Mouse (Mus musculus): Measurements from ENCODE around the gene C1galt1. TPM values are rescaled to one million over a fixed set of nuclear protein-coding genes. Genes with fewer than 3 reads are reported as not detected.

Gene C1galt1
- 10 to 100 TPM; 14.0 to 15.9 (median 14.3) TPM for total RNA-seq (2022)

- peak; percentile 29 to 47 for DNase-seq (ENCODE audit: low spot score in 2 of 2)
Observed at GRCm38 (mm10) chr6:7844802-7845679, at the start of gene C1galt1. Gene C1galt1 (plus strand): TSS chr6:7844842.

GRCm38 (mm10) chr6:7799969-7800368 is 44.7 kb upstream of the C1galt1 start:
- peak; percentile 47 to 51 for DNase-seq (ENCODE audit: low spot score in 2 of 2)

- DNase-seq (ENCODE audit: low spot score in 2 of 2): no peak
Observed at GRCm38 (mm10) chr6:7803765-7804542, 40.7 kb upstream of the C1galt1 start.

- DNase-seq (ENCODE audit: low spot score in 2 of 2): no peak
Observed at GRCm38 (mm10) chr6:7814146-7814545, 30.5 kb upstream of the C1galt1 start.

GRCm38 (mm10) chr6:7816233-7816632 is 28.4 kb upstream of the C1galt1 start:
- DNase-seq (ENCODE audit: low spot score in 2 of 2): no peak

- DNase-seq (ENCODE audit: low spot score in 2 of 2): no peak
Observed at GRCm38 (mm10) chr6:7822688-7823087, 22.0 kb upstream of the C1galt1 start.

- no peak for DNase-seq (ENCODE audit: low spot score in 2 of 2)
Observed at GRCm38 (mm10) chr6:7830793-7831192, 13.8 kb upstream of the C1galt1 start.

GRCm38 (mm10) chr6:7832564-7833175 is 12.0 kb upstream of the C1galt1 start:
- no peak for DNase-seq (ENCODE audit: low spot score in 2 of 2)

GRCm38 (mm10) chr6:7843726-7844411 is 773 bp upstream of the C1galt1 start:
- DNase-seq (ENCODE audit: low spot score in 2 of 2): no peak

GRCm38 (mm10) chr6:7844412-7844801 is 235 bp upstream of the C1galt1 start:
- peak; percentile 98 for DNase-seq (ENCODE audit: low spot score in 2 of 2)

GRCm38 (mm10) chr6:7845680-7846017 is 1.0 kb downstream of the C1galt1 start:
- DNase-seq (ENCODE audit: low spot score in 2 of 2): no peak

- DNase-seq (ENCODE audit: low spot score in 2 of 2): no peak
Observed at GRCm38 (mm10) chr6:7846726-7847439, 2.2 kb downstream of the C1galt1 start.

- no peak for DNase-seq (ENCODE audit: low spot score in 2 of 2)
Observed at GRCm38 (mm10) chr6:7847890-7848508, 3.4 kb downstream of the C1galt1 start.

- DNase-seq (ENCODE audit: low spot score in 2 of 2): no peak
Observed at GRCm38 (mm10) chr6:7848714-7849113, 4.1 kb downstream of the C1galt1 start.

GRCm38 (mm10) chr6:7851036-7851435 is 6.4 kb downstream of the C1galt1 start:
- DNase-seq (ENCODE audit: low spot score in 2 of 2): no peak

GRCm38 (mm10) chr6:7852919-7853318 is 8.3 kb downstream of the C1galt1 start:
- no peak for DNase-seq (ENCODE audit: low spot score in 2 of 2)

- no peak for DNase-seq (ENCODE audit: low spot score in 2 of 2)
Observed at GRCm38 (mm10) chr6:7853461-7853860, 8.8 kb downstream of the C1galt1 start.

- DNase-seq (ENCODE audit: low spot score in 2 of 2): no peak
Observed at GRCm38 (mm10) chr6:7856682-7857290, 12.1 kb downstream of the C1galt1 start.

GRCm38 (mm10) chr6:7857356-7858247 is 13.0 kb downstream of the C1galt1 start:
- no peak for DNase-seq (ENCODE audit: low spot score in 2 of 2)
